Mouse (Mus musculus) monocyte, adult 2 months (primary cell): Measurements from ENCODE around the gene Bdkrb2.

Experiments
- DNase-seq, 2 experiments: peaks; one replicate each; pipeline ENCODE4 v3.0.0; 2022; ENCODE audit warnings: low spot score in 2 of 2, low read depth in 1 of 2

The Bdkrb2 gene

GRCm38 (mm10) chr12:105562936-105563680, at the start of gene Bdkrb2:
Gene Bdkrb2 (plus strand): TSS chr12:105563226.
- no peak for DNase-seq

DNA sequence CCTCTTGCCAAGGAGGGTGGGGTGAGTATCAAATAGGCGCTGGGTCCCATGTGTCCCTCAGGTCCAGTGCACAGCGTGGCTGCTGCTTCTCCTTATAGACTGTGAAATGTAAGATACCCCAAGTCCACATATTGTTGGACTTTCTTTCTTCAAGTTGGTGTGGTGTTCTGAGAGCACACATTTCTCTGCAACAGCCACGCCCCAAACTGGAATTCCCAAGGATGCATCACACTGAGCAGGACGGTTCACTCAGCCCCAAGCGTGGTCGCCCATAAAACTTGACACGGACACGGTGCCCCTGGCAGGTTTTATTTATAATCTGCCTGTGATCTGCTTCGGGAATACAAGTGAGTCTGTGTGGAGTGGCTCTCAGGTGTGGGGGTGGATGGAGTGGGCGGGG, 48.9 kb upstream of the Bdkrb2 start:
- DNase-seq = no peak

DNA sequence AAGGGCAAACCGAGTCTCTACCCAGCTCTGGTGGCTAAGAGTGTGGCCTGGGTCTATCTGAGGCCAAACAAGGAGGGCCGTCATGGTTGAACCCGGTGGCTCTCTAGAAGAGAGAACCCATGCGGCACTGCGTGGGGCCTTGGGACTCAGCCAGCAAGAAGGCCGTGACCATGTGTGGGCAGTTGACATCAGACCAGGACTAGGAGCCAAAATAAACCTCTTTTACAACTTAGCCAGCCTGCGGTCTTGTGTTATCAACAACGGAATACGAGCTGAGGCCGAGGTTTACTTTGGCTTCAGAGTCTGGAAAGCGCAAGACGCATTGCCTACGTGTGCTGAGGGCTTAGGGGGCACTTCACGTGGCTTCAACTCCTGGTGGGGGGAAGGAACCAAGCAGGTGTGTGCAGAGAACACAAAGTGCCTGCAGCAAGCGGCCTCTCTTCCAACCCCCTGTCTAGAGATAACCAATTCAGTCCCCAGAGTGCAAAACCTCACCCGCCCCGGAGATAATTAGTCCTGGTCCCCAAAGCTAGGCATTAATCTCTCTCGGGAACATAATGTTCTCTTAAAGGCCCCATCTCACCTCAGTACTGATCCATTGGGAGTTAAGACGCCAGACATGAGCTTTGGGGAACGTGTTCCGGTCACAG, 45.9 kb upstream of the Bdkrb2 start:
- DNase-seq = no peak

GRCm38 (mm10) chr12:105519851-105520250, 43.2 kb upstream of the Bdkrb2 start:
- no peak for DNase-seq

DNA sequence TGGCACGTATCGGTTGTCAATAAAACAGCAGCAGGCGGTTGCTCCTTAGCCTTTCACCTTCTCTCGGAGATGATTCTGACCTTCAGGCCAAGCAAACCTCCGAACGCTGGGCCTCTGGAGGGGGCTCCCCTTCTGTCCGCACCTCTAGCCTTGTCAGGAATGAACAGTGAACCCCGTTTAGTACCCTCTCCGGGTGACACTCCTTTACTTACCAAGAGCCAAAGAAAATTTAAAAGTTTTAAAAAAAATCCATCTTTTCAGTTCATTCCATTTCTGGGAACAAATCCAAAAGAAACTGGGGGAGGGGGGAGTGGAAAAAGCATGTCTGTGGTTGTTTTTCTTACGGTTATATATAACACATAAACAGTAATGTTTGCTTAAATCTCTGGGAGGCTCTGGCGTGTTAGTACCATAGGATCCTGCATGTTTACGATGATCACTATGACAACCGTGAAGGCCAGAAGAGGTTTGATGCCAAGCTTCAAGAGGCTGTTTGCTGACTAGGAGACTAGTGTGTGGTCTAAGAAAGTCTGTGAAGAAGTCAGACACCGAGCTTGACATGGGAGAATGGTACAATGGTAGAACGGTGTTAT, 41.8 kb upstream of the Bdkrb2 start:
- no peak for DNase-seq

DNA sequence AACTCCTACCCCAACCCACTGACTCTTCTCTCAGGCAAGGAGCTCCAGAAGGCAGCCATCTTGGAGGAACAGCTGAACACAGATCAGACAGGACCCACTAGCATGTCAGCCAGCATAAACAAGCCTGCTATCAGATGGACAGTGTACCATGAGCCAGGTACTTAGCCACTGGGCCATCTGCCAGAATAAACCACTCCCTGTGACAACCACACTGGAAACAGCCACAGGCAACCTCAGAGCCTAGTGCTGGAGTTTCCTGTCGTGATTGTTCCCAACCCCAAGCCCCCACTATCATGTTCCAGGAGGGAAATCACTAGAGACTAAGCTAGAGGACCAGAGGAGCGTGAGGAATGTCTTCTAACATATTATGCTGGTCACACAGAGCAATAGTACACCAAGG, 39.3 kb upstream of the Bdkrb2 start:
- no peak for DNase-seq

GRCm38 (mm10) chr12:105526186-105526585, 36.8 kb upstream of the Bdkrb2 start:
- no peak for DNase-seq

GRCm38 (mm10) chr12:105526829-105527228, 36.2 kb upstream of the Bdkrb2 start:
- DNase-seq = no peak

DNA sequence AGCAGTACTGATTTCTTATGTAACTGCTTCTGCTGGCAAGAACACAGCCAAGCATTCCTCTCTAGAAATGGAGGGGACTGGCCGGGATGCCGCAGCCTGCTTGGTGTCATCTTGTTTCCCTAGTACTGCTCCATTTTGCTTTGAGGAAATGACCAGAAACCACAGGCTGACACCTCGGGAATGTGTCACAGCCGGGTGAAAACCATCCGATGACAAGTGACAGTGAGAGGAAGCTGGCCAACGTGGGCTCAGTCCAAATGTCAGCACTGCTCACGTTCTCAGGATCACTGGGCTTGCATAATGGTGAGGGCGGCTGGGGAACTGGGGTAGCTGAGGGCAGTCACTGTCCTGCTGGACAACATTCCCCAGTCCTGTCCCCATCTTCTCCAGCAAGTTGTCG, 33.5 kb upstream of the Bdkrb2 start:
- DNase-seq = no peak

- DNase-seq = no peak
Observed at GRCm38 (mm10) chr12:105531724-105532371, 31.2 kb upstream of the Bdkrb2 start.

DNA sequence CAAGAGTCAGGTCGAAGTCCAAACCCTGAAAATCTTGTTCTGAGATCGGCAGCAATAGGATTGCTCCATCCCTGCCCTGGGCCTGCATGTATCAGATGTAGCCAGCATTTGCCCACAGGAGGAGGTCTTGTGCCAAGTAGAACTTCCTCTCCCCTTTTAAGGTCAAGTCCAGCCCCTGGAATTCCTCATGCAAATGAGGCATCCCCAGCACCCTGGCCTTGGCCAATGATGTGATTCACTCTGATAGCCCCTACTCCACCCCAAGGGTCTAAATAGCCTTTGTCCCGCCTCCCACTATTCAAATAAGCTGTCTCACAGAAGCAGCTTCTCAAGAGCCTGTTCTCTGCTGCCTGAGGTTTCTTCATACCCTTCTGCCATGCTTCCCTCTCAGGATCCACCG, 28.2 kb upstream of the Bdkrb2 start:
- DNase-seq = no peak

GRCm38 (mm10) chr12:105535968-105536760, 26.9 kb upstream of the Bdkrb2 start:
- DNase-seq = no peak

DNA sequence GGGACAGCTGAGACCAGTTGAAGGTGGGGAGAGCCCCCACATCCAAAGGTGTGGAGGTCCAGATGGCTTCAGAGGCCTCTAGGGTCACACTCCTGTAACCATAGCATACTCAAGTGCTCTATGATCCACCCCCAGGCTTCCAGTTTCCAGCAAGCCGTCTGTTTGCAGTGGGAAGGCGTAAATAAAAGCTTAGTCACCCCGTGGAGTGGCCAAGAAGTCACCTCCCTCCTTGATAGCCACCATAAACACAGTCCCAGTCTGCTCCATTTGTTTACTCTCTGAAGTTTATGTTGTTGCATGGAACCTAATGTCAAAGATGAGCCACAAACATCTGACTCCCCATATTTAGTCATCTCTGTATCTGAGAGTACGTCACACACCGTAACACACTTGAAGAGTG, 25.9 kb upstream of the Bdkrb2 start:
- DNase-seq = no peak

GRCm38 (mm10) chr12:105539649-105540048, 23.4 kb upstream of the Bdkrb2 start:
- DNase-seq = peak; percentile 23 to 24

DNA sequence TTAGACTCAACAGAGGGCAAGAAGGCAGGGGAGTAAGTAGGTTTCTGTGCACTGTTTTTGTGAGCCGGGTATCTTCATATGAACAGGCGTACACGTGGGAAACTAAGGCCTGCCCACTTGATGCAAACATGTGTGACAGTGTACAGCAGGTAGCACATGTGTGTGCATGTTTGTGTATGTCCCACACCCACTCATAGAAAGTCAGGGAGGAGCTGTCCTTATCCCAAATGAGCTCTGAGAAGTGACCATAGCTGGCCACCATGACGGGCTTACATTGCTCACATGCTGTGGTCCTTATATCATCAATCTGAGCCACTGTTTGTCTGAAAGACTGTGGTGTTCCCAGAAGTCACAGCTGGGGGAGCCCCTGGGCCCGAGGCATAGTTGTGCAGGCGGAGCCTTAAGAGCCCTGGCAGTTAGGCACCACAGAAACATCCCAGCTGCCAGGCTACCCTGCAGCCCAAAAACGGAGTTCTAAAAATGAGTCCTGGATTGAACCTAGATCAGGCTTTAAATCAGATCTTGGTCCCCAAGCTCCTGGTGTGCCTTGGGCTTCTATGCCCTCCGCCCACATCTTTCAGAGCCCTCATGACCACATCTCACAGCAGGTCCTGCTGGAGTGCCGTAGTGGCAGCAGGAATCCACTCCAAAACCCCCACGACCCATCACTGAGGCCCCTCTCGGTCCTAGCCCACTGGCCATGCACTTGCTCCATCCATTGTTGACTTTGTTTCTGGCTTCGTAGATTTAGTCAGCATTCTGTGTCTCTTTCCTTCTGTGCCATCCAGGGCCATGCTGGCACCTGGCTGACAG, 21.2 kb upstream of the Bdkrb2 start:
- DNase-seq = no peak

DNA sequence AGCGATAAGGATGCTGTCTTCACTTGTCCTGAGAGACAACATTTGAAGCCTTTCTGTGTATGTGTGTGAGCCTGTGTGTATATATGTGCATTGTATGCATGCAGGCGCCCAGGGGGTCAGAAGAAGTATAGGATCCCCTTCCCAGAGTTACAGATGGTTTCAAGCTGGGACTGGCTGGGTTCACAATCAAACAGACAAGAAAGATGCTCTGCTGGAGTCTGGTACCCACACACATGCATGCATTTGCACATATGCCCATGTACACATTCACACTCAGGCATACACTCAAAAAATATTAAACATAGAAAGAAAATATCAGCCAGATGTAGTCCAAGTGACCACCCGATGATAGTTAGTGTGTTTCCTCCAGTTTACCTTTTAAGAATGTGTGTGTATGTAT, 20.5 kb upstream of the Bdkrb2 start:
- no peak for DNase-seq

- DNase-seq = no peak
Observed at GRCm38 (mm10) chr12:105543176-105543575, 19.9 kb upstream of the Bdkrb2 start.

DNA sequence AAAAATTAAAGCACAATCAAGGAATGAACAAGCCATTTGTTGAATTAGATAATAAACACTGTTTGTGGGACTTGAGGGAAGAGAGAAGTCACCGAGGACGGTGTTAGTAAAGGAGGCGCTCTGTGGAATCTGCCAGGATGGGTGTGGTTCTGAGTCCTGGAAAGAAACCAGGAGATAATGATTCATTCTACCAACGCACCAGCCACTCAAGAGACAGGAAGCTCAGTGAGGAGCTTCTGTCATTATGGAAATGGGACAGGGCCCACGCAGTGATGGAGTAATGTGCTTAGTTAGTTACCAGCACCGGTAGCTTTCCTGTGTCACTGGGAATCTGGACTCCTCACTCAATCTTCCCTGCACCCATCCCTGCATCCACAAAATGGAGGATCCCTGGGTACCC, 19.3 kb upstream of the Bdkrb2 start:
- no peak for DNase-seq

GRCm38 (mm10) chr12:105544872-105545271, 18.2 kb upstream of the Bdkrb2 start:
- DNase-seq = no peak

DNA sequence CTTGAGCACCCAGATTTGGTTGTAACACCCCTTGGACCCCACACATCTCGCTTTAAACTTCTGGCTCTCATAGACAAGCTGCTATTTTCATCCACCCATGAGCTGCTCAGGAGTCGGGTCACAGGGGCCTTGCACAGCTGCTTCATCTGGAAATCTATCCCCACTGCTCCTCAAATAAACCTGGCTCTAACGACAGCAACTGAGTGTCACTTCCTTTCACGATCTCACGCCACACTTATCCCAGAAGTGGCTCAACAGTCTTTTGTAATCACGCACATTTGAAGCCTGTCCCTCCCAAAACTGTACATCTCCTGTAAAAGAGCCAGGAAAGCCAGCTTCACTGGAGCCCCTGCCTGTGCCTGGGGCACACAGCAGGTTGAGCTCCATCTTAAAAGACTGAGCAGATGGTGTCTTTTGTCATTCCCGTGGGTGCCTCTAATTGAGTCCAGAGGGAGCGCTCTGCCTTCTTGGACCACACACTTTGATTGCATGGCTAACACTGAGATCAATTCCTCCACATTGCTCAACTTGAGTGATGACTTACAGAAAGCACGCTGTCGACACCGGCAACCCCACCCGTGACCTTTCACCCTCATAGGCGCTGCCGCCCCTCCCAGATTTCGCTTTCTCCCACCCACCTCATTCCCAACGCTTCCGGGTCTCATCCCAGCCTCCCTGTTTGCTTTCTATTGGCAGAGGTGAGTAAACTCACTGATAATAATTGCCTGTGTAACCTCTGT, 17.2 kb upstream of the Bdkrb2 start:
- DNase-seq = no peak
